Mouse (Mus musculus) hindbrain, embryonic 10.5 days (tissue): ENCODE measurements at regions not wholly inside any gene's neighbourhood (a gene's known extent, or its start where the extent isn't known, plus 50 kb on each side); places are given as distances from the start of the nearest gene placed in this dataset.

Experiments
- DNase-seq: peaks from one replicate; pipeline ENCODE4 v3.0.0-alpha.2; 2017; ENCODE audit warnings: low spot score
- H3K27ac ChIP-seq: fragments of 300-500 bp; sonication (generic); 2 replicates; pipeline ENCODE4 v1.5.1; 2016; ENCODE audit warnings: mild to moderate bottlenecking, moderate library complexity
- H3K27me3 ChIP-seq: fragments of 300-500 bp; sonication (generic); 2 replicates; pipeline ENCODE4 v1.6.1; 2016; ENCODE audit warnings: mild to moderate bottlenecking; ENCODE audit not compliant: poor library complexity, insufficient read depth, severe bottlenecking
- H3K36me3 ChIP-seq: fragments of 300-500 bp; sonication (generic); 2 replicates; pipeline ENCODE4 v1.6.1; 2016; ENCODE audit warnings: mild to moderate bottlenecking, moderate library complexity
- H3K4me1 ChIP-seq: fragments of 300-500 bp; sonication (generic); replicated peaks from 2 replicates; pipeline ENCODE4 v1.6.1; 2016; ENCODE audit warnings: mild to moderate bottlenecking
- H3K4me3 ChIP-seq: fragments of 300-500 bp; sonication (generic); 2 replicates; pipeline ENCODE4 v1.5.1; 2016; ENCODE audit warnings: mild to moderate bottlenecking, moderate library complexity
- H3K9me3 ChIP-seq: fragments of 300-500 bp; sonication (generic); 2 replicates; pipeline ENCODE4 v1.6.1; 2016; ENCODE audit warnings: mild to moderate bottlenecking, moderate library complexity
- WGBS: fragments of 180-500 bp; shearing (Covaris S2); methylation state at CpG from one replicate; pipeline ENCODE4 v1.1.7; 2016; 5-methylcytosine and 5-hydroxymethylcytosine counted together

DNA sequence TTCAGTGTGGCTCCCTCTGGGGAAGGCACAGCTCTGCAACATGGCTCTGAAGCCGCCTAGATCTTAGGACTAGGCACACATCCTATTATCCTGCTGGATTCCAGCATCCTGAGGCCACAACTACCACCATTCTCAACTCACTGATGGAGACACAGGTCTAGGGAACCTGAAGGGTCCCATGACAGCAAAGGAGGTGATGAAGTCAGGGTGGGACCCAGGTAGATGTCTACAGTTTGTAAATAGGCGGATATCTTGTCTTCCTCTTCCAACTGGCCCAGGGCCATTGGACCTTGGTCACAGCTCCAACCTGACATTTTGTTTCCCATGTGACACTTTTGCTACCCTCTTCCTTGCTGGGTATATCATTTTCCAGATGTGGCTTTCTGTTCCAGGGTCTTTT, 106.4 kb downstream of the Vapb start:
- Histone ChIP-seq H3K27me3 (no peaks in the 10 kb centered on the region), H3K36me3 (no peaks in the 10 kb centered on the region), H3K9me3 (no peaks in the 10 kb centered on the region), H3K27ac (no peak overlapping the region), H3K4me1 (no peaks in the 10 kb centered on the region), H3K4me3 (no peak overlapping the region)
- DNase-seq, result no peak
- WGBS, result 86% methylated on average over 2 of the region's 2 CpGs

DNA sequence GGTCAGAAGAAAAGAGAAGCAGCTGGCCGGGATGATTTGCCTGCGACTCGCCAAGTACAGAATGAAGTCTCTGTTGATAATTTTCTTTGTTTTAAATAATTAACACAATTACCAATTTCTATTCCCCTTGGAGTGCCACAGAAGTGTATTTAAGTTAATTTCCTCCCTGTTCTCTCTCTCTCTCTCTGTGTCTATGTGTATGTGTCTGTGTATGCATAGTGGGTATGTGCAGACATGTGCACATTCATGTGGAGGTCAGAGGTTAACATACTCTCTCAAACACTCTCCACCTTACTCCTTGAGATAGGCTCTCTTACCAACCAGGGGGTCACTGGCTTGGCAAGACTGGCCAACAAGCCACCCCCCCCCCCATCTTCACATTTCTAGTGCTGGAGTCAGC, 107.2 kb downstream of the Vapb start:
- 86% methylated on average over 3 of the region's 3 CpGs for WGBS
- H3K27ac ChIP-seq, result no peak overlapping the region

DNA sequence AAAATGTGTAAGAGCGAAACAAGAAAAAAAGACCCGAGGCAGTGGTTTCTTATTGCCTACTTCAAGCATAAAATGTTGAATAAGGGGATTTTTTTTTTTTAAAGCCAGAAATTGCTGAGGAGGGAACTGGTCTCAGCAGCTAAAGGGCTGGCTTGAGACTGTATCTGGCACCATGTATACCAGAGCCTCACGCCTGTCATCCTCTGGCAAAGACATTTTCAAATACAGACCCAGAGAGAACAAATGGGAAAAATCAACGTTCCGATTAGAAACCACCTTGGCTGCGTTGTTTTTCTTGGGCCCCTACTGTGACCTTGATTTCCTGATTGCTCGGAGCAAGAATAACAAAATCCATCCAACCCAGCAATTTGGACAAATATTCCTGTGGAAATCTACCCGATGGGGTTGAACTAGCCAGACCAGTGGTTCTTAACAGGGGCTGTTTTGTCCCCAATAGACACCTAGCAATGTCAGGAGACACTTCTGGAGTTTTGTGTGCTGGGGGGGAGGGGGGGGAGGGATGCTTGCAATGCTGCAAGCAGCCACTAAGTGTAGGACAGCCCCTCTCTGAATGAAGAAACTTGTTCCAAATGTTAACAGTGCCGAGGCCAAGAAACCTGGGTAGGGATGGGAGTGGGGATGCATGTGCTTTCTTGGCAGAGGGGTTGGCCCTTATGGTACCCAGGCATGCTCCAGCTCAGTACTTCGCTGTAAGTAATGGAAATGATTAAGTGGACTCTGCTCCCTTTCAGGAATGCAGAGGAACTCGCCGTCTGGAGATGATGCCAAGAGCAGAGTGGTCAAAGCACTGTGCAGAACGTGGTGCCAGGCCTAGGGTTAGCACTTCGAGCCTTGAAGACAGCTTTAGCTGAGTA, 108.1 kb downstream of the Vapb start:
- WGBS, result 79% methylated on average over 14 of the region's 14 CpGs
- no peak overlapping the region for H3K27ac ChIP-seq

More for the DNA sequence above, 107.2 kb downstream of the Vapb start:
- Histone ChIP-seq H3K9me3 (no peaks in the 10 kb centered on the region), H3K4me3 (no peak overlapping the region), H3K27me3 (no peaks in the 10 kb centered on the region), H3K4me1 (no peaks in the 10 kb centered on the region), H3K36me3 (no peaks in the 10 kb centered on the region)
- no peak for DNase-seq

DNA sequence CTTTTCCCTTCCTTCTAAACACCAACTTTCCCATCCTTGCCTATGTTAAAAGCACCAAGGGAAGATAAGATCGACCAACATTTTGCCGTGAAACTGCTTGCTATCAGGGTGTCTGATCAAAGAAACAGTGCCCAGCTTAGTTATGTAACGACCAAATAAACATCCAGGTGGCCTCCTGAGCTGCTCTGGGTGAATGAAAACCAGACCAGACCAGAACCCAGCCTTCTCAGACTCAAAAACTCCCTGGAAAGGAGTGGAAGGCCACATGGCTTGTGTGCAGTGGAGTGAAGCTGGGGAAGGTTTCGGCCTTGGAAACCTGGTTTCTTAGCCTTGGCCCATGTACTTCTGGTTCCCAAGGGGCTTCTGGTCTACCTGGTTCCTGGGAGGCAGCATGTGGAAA, 113.7 kb downstream of the Vapb start:
- DNase-seq, result no peak
- Histone ChIP-seq H3K4me1 (peaks cover 4% of the 10 kb centered on the region; the same call in 1 of the 2 replicates), H3K4me3 (no peak overlapping the region), H3K27me3 (no peaks in the 10 kb centered on the region), H3K9me3 (no peaks in the 10 kb centered on the region), H3K36me3 (no peaks in the 10 kb centered on the region), H3K27ac (0 out of 2 replicates have a peak overlapping the region, but pooled peaks have one; percentile 8)
- WGBS, result 82% methylated on average over 4 of the region's 4 CpGs

More for the DNA sequence above, 108.1 kb downstream of the Vapb start:
- no peaks in the 10 kb centered on the region for H3K9me3 ChIP-seq
- H3K4me3 ChIP-seq, result no peak overlapping the region
- no peak for DNase-seq
- H3K27me3 ChIP-seq, result no peaks in the 10 kb centered on the region
- no peaks in the 10 kb centered on the region for H3K36me3 ChIP-seq
- H3K4me1 ChIP-seq, result no peaks in the 10 kb centered on the region

DNA sequence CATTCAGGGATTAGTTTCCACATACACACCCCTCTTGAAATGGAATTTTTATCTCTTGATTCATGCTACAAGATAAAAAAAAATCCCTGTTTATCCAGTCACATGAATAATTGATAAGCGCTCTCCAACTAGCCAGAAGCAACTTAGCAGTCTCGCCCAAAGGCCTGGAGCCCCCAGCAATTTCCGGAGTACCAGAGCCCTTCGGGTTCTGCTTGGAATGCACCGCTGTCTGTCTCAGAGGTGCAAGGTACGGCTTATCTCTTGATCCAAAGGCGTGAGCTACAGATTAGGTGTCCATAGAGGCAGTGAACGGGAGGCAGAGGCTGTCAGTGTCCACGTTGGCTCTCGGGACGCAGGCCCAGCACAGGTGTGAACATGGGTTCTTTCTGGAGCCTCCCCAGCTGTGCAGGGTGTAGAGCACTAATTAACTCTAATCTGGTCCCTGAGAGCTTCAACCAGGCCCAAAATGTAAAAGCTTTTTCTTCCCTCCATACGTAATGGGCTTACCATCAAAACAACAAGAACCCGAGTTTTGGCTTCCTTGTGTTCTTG, 116.9 kb downstream of the Vapb start:
- Histone ChIP-seq H3K36me3 (no peaks in the 10 kb centered on the region), H3K27ac (no peak overlapping the region), H3K4me3 (no peak overlapping the region), H3K4me1 (peaks cover 4% of the 10 kb centered on the region; the same call in 1 of the 2 replicates), H3K27me3 (no peaks in the 10 kb centered on the region), H3K9me3 (no peaks in the 10 kb centered on the region)
- DNase-seq, result no peak
- 82% methylated on average over 13 of the region's 13 CpGs for WGBS

DNA sequence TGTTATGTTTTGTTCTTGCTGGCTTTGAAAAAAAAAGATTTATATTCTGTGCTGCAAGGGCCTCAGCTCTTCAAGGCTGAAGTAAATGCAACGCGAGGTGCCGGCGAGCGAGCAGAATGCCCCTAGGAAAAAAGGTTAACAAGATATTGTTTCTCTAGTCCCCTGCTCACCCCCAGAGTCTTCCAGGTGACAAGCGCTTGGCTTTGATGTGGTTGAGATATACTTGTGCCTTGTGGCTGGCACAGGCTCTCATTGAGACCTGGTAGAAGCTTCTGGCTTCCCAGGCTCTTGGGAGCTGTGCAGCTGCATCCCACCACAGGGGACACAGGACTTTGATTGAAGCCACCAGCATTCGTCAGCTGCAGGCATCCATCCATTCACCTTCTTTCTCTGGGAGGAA, 117.5 kb downstream of the Vapb start:
- H3K9me3 ChIP-seq, result no peaks in the 10 kb centered on the region
- H3K27me3 ChIP-seq, result no peaks in the 10 kb centered on the region
- no peak overlapping the region for H3K4me3 ChIP-seq
- H3K27ac ChIP-seq, result no peak overlapping the region
- 73% methylated on average over 7 of the region's 7 CpGs for WGBS
- H3K4me1 ChIP-seq, result peaks cover 4% of the 10 kb centered on the region; the same call in 1 of the 2 replicates
- DNase-seq, result no peak
- H3K36me3 ChIP-seq, result no peaks in the 10 kb centered on the region

DNA sequence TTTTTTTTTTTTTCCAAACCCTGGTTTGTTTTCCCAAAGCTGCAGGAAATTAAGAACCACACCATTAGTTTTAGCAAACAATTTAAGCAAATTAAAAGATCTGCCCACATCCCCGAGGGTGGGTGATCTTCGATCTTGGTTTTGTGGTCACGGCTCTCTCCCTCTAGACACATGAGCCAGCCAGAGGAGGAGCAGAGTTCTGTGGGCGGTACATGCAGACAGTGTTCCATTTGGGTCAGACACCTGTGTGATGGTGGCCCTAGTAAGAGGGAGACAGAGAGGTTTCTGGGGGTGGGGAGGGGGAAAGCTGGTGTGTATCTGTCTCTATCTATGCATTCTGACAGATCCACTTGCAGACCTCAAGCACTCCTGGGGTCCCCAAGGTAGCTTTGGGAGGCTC, 118.0 kb downstream of the Vapb start:
- no peak overlapping the region for H3K4me3 ChIP-seq
- H3K27ac ChIP-seq, result no peak overlapping the region
- no peaks in the 10 kb centered on the region for H3K27me3 ChIP-seq
- H3K9me3 ChIP-seq, result no peaks in the 10 kb centered on the region
- peaks cover 4% of the 10 kb centered on the region; the same call in 1 of the 2 replicates for H3K4me1 ChIP-seq
- H3K36me3 ChIP-seq, result no peaks in the 10 kb centered on the region
- WGBS, result 76% methylated on average over 4 of the region's 4 CpGs
- DNase-seq, result no peak

DNA sequence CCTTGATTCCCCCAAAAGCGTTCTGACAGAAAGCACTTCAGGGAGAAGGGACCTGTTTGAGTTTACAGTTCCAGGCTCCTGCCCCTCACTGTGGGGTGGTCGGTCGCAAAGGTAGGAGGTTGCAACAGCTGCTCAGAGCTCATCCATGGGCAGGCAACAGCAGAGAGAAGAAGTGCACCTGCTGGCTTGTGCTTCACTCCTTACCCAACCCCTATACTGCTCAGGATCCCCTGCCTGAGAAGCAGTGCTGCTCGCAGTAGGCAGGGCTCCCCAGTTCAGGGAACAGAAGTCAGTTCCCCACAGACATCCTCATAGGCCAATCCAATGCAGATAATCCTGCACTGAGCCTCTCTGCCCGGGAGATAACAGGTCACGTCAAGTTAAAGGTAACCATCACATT, 119.7 kb downstream of the Vapb start:
- DNase-seq, result no peak
- no peaks in the 10 kb centered on the region for H3K27me3 ChIP-seq
- peaks cover 4% of the 10 kb centered on the region; the same call in 1 of the 2 replicates for H3K4me1 ChIP-seq
- no peak overlapping the region for H3K4me3 ChIP-seq
- no peaks in the 10 kb centered on the region for H3K9me3 ChIP-seq
- WGBS, result 87% methylated on average over 6 of the region's 6 CpGs
- H3K36me3 ChIP-seq, result no peaks in the 10 kb centered on the region
- no peak overlapping the region for H3K27ac ChIP-seq

DNA sequence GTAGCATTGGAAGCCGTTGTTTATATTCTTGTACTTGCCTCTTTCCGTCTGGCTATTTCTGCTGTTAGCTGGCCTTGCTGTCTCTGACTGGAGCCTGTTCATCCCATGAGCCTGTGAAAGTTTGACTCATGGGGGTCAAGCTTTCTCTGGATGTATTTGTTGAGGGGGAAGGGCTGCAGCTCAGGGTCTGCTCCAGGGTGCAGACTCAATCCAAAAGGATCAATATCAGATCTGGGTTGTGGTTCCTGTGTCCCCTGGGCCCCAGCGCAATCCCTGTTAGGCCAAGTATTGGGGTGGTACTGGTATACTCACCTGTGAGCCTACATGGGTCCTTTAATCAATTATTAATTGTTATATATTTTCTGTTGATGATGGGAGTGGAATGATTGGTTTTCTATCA, 135.7 kb downstream of the Vapb start:
- Histone ChIP-seq H3K4me1 (no peaks in the 10 kb centered on the region), H3K36me3 (no peaks in the 10 kb centered on the region), H3K9me3 (no peaks in the 10 kb centered on the region), H3K27me3 (no peaks in the 10 kb centered on the region), H3K4me3 (no peak overlapping the region), H3K27ac (no peak overlapping the region)
- no peak for DNase-seq
- WGBS, result 86% methylated on average over 3 of the region's 3 CpGs
